Mouse (Mus musculus) G1E (cell line): ENCODE measurements around the gene Pycr1.

Experiments used
- CTCF ChIP-seq: IDR thresholded peaks from 2 replicates; pipeline ENCODE4 v1.5.1; 2012; ENCODE audit warnings: low read depth, low read length, inconsistent platforms, mixed read lengths
- GATA1 ChIP-seq: IDR thresholded peaks from 2 replicates; pipeline ENCODE4 v1.6.1; 2012; ENCODE audit warnings: borderline replicate concordance, low read length, inconsistent platforms, mixed read lengths
- GATA2 ChIP-seq: IDR thresholded peaks from 2 replicates; pipeline ENCODE4 v1.6.1; 2012; ENCODE audit warnings: low read depth, low read length, inconsistent platforms, borderline replicate concordance
- POLR2AphosphoS5 ChIP-seq: IDR thresholded peaks from 2 replicates; pipeline ENCODE4 v1.6.1; 2012; ENCODE audit warnings: low read depth, low read length, inconsistent platforms; ENCODE audit not compliant: insufficient replicate concordance
- TAL1 ChIP-seq: conservative IDR thresholded peaks from 2 replicates; pipeline ENCODE4 v1.6.1; 2012; ENCODE audit warnings: low read depth, low read length, inconsistent platforms, mixed read lengths

DNA sequence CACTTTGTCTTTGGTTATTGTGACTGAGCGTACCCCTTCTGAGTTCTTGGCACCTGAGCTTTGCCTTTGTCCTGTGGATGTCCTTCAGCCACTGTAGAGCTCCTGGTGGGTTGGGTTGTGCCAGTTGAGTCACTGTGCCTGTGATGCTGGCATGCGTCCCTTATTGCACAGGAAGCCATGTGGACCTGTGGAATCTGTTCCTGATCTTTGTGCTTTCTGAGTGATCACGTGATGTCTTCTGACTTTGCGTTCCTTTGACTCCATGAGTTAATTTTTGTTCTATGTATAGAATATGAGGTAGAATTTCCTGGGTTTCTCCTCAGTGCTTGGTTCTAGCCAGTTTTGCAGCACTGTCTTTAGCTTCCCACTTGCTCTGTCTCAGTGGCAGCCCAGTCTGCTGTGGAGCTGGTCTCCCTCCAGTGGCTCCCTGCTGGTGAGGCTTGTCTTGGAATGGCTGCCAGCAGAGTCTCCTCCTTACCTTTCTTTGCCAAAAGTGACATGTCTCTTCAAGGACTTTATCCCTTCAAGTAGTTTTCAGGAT is 49.0 kb upstream of the Pycr1 start:
- TF ChIP-seq TAL1, result no peak
- no peak for TF ChIP-seq GATA1
- TF ChIP-seq CTCF, result no peak
- no peak for TF ChIP-seq GATA2
- TF ChIP-seq POLR2AphosphoS5, result no peak
